Mouse (Mus musculus) 3134 (cell line): ENCODE data around the gene Rap1gap2.
"Not testable (repeated sequence)": the region's sequence is repeated elsewhere in the genome, so short reads cannot be mapped to it uniquely, and the experiment has no call there.

Experiments
- DNase-seq: peaks from one replicate; pipeline ENCODE4 v3.0.0-alpha.2; 2011; ENCODE audit warnings: low spot score; ENCODE audit not compliant: insufficient read length; ENCODE audit errors: extremely low read depth

The Rap1gap2 gene

GRCm38 (mm10) chr11:74623693-74624092 lies 13.0 kb upstream of the Rap1gap2 start:
- DNase-seq, result no peak

- DNase-seq, result no peak
Observed at GRCm38 (mm10) chr11:74621974-74622669, 11.4 kb upstream of the Rap1gap2 start.

- DNase-seq, result no peak
Observed at GRCm38 (mm10) chr11:74619956-74620300, 9.2 kb upstream of the Rap1gap2 start.

GRCm38 (mm10) chr11:74619201-74619955 lies 8.7 kb upstream of the Rap1gap2 start, which contains the start of gene Ccdc92b:
Gene Ccdc92b, plus strand, starts transcription at chr11:74619605.
- DNase-seq, result peak; percentile 27

- DNase-seq, result no peak
Observed at GRCm38 (mm10) chr11:74615571-74615970, 4.9 kb upstream of the Rap1gap2 start.

GRCm38 (mm10) chr11:74613428-74613827 lies 2.7 kb upstream of the Rap1gap2 start:
- no peak for DNase-seq

GRCm38 (mm10) chr11:74611437-74611836 lies 722 bp upstream of the Rap1gap2 start:
- DNase-seq, result no peak

GRCm38 (mm10) chr11:74610068-74610467 lies 647 bp downstream of the Rap1gap2 start:
- no peak for DNase-seq

GRCm38 (mm10) chr11:74602286-74602685 lies 8.4 kb downstream of the Rap1gap2 start:
- DNase-seq, result no peak

- DNase-seq, result no peak
Observed at GRCm38 (mm10) chr11:74597990-74598337, 12.8 kb downstream of the Rap1gap2 start.

GRCm38 (mm10) chr11:74597283-74597989 lies 13.3 kb downstream of the Rap1gap2 start:
- DNase-seq, result no peak

GRCm38 (mm10) chr11:74592246-74592645 lies 18.5 kb downstream of the Rap1gap2 start:
- DNase-seq, result no peak

GRCm38 (mm10) chr11:74590691-74591090 lies 20.0 kb downstream of the Rap1gap2 start:
- DNase-seq, result no peak

- no peak for DNase-seq
Observed at GRCm38 (mm10) chr11:74590239-74590596, 20.5 kb downstream of the Rap1gap2 start.

- no peak for DNase-seq
Observed at GRCm38 (mm10) chr11:74589401-74590238, 21.1 kb downstream of the Rap1gap2 start.

- DNase-seq, result no peak
Observed at GRCm38 (mm10) chr11:74586401-74586800, 24.3 kb downstream of the Rap1gap2 start.

GRCm38 (mm10) chr11:74584946-74585723 lies 25.6 kb downstream of the Rap1gap2 start:
- no peak for DNase-seq

- no peak for DNase-seq
Observed at GRCm38 (mm10) chr11:74583824-74584349, 26.8 kb downstream of the Rap1gap2 start.

- no peak for DNase-seq
Observed at GRCm38 (mm10) chr11:74582464-74582863, 28.3 kb downstream of the Rap1gap2 start.

- not testable (repeated sequence) for DNase-seq
Observed at GRCm38 (mm10) chr11:74581333-74581732, 29.4 kb downstream of the Rap1gap2 start.
